Mouse (Mus musculus): Measurements from ENCODE around the gene Ddhd1.

GRCm38 (mm10) chr14:45561681-45562080 lies 96.3 kb downstream of the Ddhd1 start:
- no peak for TF ChIP-seq POLR2A (IDR thresholded peaks at IDR 0.05; ENCODE audit: low read depth, low read length)
- TF ChIP-seq CTCF (IDR thresholded peaks at IDR 0.05; ENCODE audit: extremely low read depth, insufficient read depth, insufficient read length, insufficient replicate concordance) = no peak
